Mouse (Mus musculus): Measurements from ENCODE around the gene Tmem114.

Gene Tmem114

DNA sequence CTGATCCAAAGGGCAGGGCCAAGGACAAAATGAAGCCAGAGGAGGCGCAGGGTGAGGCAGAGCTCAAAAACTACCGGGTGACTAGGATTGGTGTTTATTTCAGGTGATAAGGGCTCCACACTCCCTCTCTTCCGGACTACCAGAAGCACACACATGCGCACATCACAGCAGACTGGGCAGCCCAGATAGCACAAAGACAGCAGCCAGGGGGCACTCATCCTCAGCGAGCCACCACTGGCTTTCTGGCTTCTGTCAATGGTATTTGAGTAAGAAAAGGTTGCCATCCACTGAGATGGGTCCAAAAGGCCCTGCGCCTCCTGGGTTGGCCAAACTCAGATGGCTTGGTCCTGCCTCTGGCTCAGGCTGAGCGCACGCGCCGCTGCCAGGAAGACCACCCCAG is 15.7 kb downstream of the Tmem114 start:
- peak; percentile 85 for DNase-seq (ENCODE audit: low read depth, low spot score)

DNA sequence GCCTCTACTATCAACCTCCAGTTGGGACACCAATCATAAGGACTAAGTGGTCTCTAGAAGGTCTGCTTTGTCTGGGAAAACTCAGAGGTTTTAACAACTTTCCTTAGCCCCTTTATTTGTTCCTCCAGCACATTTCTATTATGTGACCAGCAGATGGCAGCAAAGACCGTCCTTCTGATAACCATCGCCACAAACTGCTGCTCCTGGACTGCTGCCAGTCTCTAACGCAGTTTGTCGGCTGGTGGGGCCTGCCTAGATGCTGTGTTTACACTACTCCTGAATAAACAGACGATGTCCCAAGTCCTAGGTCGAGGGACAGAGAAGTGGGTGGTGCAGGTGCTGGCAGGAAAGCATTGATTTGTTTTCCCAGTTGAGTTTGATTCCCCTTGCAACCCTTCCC is 18.2 kb downstream of the Tmem114 start:
- peak; percentile 77 for DNase-seq (ENCODE audit: low read depth, low spot score)

DNA sequence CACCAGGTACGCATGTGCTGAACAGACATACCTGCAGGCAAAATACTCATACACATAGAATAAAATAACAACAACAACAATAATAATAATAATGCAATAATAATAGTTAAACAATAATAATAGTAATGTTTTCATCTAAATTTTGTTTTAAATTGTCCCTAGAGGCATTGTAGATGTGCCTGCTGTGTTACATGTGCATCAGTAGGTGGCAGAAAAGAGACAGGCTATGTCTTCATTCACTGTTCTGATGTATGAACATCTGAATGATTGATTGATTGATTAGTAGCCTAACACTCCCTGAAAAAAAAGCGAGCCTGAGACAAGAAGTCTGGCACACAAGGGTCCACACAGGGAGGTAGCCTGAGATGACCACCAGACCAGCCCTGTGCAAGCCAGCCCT is 22.3 kb downstream of the Tmem114 start:
- no peak for DNase-seq (ENCODE audit: low read depth, low spot score)

DNA sequence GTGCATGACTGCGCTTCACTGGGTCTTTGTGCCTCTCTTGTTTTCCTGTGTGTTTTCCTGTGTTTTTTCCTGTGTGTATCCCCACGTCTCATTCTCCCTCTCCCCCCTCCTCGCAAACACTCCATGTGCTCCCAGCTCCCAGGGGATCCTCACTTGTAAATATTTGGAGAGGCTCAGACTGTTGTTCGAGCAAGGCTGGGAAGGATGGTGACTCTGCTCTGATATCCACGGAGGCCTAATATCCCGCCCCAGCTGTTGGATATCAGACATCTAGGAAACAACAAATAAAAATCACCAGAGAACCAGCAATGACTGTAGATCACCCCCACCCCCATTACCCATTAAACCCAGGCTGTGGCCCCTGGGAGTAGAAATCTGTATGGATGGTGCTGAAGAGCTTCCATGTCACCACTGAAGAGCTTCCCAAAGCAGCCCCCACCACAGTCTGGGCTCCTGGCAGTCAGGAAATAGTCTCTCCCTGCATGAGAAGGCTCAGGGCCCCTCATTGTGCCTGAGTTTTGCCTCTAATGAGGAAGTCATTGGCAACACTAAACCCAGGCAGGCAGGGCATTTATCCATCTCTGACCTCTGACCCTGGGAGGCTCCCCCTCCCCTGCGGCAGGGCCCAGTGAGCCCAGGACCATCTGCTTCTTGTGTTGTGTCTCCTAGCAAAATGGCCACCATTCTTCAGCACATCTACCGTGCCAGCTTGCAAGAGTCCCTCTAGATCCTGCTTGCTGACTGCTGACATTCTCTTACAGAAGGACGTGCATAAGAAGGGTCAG is 23.6 kb downstream of the Tmem114 start:
- no peak for DNase-seq (ENCODE audit: low read depth, low spot score)

DNA sequence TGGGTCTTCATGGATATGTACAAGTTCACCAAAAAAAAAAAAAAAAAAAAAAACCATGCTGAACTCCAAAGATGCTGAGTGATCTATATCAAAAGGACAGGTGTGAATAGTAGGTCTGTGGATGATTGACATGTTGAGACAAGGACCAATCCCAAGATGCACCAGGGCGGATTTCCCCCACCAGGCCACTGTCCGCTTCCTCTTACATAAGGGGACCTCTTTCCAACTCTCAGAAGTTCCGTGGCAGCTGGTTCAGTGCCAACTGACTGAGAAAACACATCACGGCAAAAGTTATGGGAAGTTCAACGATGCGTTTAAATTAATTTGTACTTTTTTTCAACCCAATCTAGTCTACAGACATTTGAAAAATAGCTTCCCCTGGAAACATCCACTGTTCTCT is 25.1 kb downstream of the Tmem114 start:
- DNase-seq (ENCODE audit: low read depth, low spot score), result no peak

DNA sequence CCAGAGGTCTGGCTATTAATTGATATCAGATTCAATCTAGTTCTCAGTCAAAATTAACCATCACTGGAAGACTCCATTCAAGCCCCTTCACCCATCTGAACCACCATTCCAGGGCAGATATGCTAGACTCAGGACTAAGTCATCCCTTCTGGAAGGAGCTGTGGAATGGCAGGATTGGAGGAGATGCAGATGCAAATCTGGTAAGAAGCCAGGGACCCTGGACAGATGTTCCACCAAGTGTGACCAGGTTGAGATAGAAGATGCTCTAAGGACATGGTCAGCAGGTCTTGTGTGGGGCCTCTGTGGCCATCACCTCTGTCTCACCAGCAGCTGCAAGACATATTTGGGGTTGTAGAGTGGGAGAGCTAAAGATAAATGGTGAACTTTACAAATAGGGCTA is 30.0 kb downstream of the Tmem114 start:
- no peak for DNase-seq (ENCODE audit: low read depth, low spot score)

DNA sequence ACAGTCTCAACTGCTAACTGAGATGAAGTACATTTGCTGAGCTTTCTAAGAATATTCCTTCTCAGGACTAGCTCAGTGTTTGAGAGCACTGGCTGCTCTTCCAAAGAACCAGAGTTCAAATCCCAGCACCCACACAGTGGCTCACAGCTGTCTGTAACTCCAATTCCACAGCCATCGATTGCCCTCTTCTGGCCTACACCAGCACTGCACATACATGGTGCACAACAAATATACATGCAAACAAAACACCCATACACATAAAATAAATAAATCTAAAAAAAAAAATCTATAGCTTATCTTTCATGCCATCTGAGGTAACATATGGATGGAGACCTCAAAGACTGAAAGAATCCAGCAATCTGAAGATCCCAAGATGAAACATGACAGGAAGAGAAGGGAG is 36.4 kb downstream of the Tmem114 start:
- DNase-seq (ENCODE audit: low read depth, low spot score), result no peak

DNA sequence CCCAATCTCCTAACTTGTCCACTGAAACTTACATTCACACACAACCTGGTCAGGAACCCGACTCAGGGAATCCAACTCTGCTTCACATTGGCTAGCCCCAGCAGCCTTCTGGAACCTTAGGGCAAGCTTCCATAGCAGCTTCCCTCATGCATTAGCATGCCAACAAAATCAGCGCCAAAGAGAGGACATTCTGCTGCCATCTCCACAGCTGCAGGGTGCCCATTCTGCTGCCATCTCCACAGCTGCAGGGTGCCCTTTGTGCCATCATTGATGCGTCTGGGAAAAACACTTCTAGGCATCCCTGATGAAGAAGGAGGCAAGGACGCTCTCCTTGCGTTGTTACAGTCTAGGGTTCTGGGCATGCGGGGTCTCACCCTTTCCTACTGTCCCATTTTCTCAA is 38.5 kb downstream of the Tmem114 start:
- DNase-seq (ENCODE audit: low read depth, low spot score), result no peak

DNA sequence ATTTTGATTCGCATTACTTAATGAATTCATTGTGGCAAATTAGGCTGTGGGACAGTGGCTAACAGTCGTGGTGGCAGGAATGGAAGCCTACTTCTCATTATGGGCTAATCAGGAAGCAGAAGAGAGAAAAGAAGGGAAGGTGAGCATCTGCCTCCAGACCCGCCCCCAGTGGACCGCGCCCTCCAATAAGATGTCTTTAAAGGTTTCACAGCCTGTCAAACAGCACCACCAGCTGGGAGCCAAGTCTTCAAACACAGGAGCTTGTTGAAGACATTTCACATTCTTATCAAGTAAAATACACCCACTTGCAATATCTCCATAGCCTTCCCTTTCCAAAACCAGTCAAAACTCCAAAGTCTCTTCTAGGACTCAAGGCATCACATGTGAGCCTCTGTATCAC is 39.3 kb downstream of the Tmem114 start:
- DNase-seq (ENCODE audit: low read depth, low spot score), result no peak

DNA sequence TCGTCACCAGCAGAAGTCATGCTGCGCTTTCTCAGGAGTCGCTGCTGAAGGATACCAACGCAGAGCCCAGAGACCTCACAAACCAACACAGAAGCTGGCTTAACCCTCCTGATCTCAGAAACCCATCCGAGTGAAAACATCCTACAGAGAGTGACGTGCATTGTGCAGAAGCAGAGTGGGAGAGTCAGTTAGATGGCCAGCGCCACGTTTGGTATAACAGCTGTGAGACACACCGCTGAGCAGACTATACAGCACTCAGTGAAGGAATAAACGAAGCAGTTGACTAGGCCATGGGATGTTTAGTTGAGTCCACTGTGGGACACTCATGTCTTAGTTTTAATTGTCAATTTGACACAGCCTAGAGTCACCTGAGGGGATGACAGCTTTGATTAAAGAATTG is 40.2 kb downstream of the Tmem114 start:
- no peak for DNase-seq (ENCODE audit: low read depth, low spot score)

DNA sequence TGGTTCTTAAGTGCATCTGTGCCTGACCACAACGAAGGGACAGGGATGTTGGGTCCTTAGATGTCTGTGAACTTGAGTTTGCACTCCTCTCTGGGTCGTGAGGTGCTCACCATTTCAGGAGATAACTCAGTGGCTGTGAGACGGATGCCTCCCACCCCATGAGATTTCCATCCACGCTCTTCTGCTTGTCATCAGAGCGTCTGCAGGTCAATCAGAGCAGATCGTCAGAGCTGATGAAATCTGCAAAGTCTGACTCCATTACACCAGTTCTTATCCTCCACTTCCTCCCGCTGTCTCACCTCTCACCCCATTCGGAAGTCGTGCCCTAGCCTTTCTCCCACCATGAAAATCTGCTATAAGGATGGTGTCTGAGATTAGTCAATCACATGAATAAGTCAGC is 41.5 kb downstream of the Tmem114 start:
- DNase-seq (ENCODE audit: low read depth, low spot score), result no peak

DNA sequence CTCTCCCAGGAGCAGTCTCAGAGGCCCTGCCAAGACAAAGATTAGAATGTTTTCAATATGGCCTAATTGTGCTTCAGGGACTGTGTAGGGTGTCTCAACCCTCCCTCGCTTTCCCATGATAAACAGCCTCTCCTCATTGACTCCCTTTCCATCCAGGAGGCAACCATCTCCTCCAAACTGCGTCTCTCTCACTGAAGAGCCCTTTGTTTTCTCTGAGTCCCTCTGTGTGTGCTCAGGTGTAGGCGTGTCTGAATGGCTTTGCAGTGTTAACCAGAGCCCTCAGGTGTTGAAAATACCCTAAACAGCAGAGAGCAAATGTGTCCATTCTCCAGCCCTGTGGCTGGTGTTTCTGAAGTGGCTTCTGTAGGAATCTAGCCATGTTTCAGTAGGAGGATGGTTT is 61.9 kb downstream of the Tmem114 start:
- DNase-seq (ENCODE audit: low read depth, low spot score), result no peak
